Mouse (Mus musculus): ENCODE data around the gene Gm10799.
"Not testable (repeated sequence)": the region's sequence is repeated elsewhere in the genome, so short reads cannot be mapped to it uniquely, and the experiment has no call there.

The Gm10799 gene

DNA sequence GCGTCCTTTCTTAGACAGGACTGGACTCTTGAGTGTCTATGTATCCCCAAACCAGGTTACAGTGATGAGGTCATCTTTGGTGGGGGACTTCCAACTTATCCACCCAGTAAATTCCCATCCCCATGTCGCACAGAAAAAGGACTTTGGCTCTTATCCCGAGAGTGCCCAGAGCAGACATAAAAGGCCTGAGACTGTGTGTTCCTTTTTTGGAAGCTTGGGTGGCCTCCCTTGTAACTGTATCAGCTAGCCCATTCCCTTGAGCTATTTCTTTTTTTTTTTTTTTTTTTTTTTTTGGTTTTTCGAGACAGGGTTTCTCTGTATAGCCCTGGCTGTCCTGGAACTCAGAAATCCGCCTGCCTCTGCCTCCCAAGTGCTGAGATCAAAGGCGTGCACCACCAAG, 2.8 kb downstream of the Gm10799 start, which contains the start of gene Gm10912:
TSS of gene Gm10912 (plus strand) at position 301 of the 400 bp plus-strand sequence.
- not testable (repeated sequence) for DNase-seq (ENCODE audit: low spot score in 2 of 2)

DNA sequence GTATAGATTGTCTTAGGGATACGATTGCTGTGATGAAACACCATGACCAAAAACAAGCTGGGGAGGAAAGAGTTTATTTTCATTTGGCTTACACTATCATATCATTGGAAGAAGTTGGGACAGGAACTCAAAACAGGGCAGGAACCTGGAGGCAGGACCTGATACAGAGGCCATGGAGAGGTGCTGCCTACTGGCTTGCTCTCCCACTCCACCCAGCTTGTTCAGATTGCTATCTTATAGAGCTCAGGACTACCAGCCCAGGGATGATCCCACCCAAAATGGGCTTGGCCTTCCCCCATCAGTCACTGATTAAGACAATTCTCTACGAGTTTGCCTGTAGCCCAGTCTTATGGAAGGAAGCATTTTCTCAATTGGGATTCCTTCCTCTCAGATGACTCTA, 4.2 kb downstream of the Gm10799 start:
- no peak for DNase-seq (ENCODE audit: low spot score in 2 of 2)

GRCm38 (mm10) chr2:104062665-104063064, 5.7 kb downstream of the Gm10799 start:
- DNase-seq (ENCODE audit: low spot score in 2 of 2) = no peak

GRCm38 (mm10) chr2:104060996-104061395, 7.4 kb downstream of the Gm10799 start:
- no peak for DNase-seq (ENCODE audit: low spot score in 2 of 2)

- no peak for DNase-seq (ENCODE audit: low spot score in 2 of 2)
Observed at GRCm38 (mm10) chr2:104059786-104060185, 8.6 kb downstream of the Gm10799 start.

GRCm38 (mm10) chr2:104058954-104059353, 9.4 kb downstream of the Gm10799 start:
- DNase-seq (ENCODE audit: low spot score in 2 of 2) = no peak

DNA sequence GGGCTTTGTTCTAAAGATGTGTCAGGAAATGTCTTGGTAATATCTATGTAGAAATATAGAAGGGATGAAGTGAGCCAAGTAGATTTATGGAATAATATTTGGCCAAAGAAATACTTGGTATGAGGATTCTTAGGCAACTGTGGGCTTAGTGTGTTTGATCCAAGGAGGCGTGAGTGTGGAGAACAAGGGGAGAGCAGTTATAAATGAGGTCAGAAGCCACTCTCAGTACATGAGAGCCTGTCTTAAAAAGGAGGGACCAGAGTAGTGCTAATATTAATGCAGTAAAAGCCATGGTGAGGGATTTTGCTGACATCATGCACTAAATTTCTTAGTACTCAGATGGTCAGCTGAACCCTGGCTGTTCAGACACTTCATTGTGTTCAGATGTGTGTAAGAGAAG, 10.0 kb downstream of the Gm10799 start:
- no peak for DNase-seq (ENCODE audit: low spot score in 2 of 2)

DNA sequence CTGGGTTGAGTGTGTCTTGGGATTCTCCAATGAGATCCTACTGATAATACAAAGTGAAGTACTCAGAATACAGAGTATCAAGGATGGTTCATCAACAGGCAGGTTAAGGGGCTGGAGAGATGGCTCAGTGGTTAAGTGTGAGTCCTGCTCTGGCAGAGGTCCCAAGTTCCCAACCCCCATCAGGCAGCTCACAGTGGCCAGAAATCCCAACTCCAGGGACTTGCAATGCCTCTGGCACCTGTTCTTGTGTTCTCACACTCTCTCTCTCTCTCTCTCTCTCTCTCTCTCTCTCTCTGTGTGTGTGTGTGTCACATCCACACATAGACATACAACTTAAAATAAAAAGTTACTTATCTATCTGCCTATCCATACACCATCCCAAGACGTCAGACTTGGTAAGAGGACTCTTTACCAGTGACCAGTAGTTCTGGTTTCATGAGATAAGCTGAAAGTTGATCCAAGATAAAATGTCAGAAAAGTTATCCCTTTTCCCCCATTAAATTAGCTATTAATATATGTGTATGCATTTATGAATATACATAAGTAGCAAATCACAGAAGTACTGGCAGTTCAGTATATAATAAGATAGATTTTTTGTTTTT, 23.8 kb downstream of the Gm10799 start:
- DNase-seq (ENCODE audit: low spot score in 2 of 2) = no peak

DNA sequence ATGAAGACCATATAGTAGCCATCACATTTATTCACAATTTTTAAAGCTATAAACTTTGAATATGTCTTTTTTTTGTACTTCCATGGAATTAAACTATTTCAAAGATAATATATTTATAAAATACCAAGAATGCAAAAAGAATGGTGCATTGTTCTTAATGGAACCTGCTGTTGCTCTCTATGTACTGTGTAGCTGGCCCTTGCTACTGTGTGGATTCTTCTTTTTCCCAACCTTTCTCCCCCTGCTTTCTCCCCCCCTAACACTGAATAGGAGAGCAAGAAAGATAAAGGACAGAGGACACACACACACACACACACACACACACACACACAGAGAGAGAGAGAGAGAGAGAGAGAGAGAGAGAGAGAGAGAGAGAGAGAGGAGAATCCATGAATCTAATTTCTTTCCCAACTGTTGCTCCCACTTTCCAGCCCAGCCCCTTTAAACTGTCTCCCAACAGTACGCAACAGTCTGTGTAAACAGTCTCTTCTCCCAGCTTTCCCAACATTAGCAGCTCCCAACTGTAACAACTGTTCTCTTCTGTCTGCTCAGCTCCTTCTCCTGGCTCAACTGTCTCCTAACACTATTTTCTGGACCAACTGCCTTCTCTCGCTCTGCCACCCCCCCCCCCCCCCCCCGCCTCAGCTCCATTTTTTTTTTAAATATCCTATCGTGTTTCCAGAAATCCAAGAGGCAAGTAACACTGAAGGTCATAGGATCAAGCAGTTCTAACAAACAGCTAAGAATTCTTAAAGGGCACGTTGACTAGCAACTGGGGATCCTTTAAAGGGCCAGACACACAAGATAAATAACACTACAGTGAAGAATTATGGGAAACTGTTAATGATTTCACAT, 24.5 kb downstream of the Gm10799 start:
- no peak for DNase-seq (ENCODE audit: low spot score in 2 of 2)

DNA sequence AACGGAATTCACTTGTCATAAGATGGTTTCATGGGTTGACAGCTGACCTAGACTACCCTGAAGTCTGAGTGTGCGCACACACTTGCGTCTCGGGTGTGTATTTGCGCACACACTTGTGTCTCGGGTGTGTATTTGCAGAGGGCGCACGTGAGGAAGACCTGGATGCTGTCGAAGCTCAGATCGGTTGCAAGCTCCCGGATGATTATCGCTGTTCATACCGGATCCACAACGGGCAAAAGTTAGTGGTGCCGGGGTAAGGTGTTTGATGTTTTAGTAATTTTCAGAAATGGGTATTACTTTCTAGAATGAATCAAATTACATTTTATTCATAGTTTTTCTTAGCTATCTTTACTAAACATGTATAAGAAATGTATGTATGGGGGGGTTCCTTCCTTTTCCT, 25.6 kb downstream of the Gm10799 start:
- no peak for DNase-seq (ENCODE audit: low spot score in 2 of 2)

GRCm38 (mm10) chr2:104041632-104042031, 26.7 kb downstream of the Gm10799 start:
- DNase-seq (ENCODE audit: low spot score in 2 of 2) = no peak

GRCm38 (mm10) chr2:104038236-104038635, 30.1 kb downstream of the Gm10799 start:
- no peak for DNase-seq (ENCODE audit: low spot score in 2 of 2)

DNA sequence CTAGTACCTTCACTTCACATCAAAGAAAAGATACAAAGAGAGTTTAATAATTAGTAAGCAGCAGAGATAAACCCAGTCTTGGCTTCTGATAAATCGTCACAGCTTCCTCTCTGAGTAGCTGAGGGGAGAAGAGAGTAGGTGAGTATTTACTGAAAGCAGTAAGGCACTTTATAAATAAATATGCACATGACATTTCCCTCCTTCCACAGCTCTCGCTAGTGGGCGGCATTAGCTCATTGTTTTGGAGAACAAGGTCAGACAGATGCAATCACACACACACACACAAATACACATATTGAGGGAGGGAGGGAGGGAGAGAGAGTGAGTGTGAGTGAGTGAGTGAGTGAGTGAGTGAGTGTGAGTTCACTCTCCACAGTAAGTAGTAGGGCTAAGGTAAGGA, 32.0 kb downstream of the Gm10799 start:
- no peak for DNase-seq (ENCODE audit: low spot score in 2 of 2)

- DNase-seq (ENCODE audit: low spot score in 2 of 2) = no peak
Observed at GRCm38 (mm10) chr2:104035595-104035994, 32.8 kb downstream of the Gm10799 start.

DNA sequence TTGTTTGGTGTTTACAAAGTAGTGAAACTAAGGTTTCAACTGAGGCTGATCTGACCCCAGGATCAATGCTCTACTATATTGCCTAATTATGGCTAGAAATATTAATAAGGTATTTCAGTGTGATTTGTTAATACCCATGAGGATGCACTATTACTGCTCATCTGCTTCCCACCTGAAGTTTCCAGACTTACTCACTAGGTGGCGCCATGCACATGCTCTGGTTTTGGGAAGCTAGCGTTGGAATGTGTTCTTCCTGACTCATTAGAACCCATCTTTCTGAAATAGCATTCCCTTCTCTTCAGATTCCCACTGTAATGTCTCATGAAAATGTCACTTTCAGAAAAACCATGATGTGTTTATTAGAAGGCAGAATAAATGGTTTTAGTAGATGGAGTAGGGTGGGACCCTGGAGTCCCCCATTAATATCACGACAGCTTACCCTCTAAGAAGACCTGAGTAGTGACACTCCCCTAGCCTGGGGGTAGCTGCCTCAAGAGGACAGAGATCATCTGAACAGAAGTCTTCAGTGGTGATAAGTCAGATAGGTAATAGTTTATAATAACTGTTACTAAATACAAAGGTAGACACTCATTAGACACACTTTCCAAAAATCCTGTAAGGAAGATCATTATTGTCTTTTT, 33.4 kb downstream of the Gm10799 start:
- peak in 1 of 2 experiments; percentile 10 for DNase-seq (ENCODE audit: low spot score in 2 of 2)

DNA sequence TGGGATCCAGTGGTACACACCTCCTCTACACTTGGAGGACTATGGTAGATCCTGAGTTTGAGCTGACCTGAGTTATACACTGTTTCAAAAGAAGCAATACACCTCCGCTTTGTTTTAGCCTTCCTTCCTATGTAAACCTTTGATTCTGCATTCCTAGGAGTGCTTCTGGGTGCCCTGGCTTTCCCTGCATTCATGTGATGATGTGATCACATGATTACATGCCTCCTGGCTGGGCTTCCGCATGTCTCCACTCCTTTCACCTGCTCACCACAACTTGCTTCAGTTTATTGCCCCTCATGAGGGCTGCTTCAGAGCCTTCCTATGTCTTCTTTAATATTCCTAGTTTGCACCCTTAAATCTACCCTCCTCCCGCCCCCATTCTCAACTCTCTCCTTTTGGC, 36.3 kb downstream of the Gm10799 start:
- no peak for DNase-seq (ENCODE audit: low spot score in 2 of 2)

- DNase-seq (ENCODE audit: low spot score in 2 of 2) = no peak
Observed at GRCm38 (mm10) chr2:104030381-104030780, 38.0 kb downstream of the Gm10799 start.

- no peak for DNase-seq (ENCODE audit: low spot score in 2 of 2)
Observed at GRCm38 (mm10) chr2:104029074-104029473, 39.3 kb downstream of the Gm10799 start.

DNA sequence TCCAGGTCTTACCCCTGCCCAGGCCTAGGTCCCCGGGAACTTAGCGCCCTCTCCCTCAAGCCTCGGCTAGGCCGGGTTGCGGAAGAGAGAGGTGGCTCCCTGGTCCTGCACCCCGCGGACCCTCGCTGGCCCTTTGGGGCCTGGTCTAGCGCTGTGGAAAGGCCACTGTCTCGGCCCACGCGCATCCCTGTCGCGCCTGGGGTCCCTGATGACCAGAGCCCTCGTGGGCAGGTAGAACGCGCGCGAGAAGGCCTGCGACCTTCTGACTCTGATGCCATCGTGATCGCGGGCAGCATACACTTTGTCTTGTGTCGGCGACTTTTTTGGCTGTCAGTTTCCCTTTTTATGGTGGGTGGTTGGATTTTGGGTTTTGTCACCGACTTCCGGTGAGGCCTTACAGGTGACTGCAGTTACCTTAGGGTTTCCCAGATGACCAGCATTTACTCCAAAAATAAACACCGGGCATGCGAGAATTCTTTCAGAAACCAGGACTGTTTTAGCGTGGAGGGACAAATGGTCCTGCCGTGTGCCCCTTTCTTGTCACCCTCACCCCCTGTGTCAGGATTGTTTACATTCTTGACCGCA, 40.1 kb downstream of the Gm10799 start, which contains the start of gene 4931422A03Rik:
TSS of gene 4931422A03Rik (minus strand) at position 223 of the 585 bp plus-strand sequence.
- DNase-seq (ENCODE audit: low spot score in 2 of 2) = peak in 1 of 2 experiments; percentile 11

DNA sequence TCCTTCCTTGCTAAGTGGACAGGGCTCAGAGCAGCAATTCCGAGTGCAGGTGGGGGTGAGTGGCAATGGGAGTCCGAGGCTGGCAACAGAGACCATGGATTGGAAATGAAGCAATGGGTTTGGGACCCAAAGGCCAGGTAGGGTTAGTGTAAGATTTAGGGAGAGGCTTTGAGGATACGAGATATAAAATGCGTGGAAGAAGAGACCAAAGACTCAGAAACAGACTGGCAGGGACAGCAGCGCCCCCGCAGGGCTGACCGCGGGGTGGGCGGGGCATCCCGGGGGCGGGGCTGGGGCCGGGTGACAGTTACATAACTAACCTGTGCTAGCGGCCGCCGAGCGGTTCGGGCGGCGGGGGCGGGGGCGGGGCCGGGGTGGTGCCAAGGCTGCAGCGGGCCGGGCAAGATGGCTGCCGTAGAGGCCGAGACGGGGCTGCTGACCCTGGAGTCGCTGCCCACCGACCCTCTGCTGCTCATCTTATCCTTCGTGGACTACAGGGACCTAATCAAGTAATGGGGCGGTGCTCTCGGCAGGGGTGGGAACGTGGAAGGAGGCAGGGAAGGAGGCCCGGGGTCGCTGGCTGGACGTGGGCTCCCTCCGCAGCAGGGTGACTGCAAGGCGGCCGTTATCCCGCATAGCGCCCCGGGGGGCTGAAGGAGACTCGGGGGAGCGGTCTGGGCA, 40.8 kb downstream of the Gm10799 start, which contains the start of gene Fbxo3:
TSS of gene Fbxo3 (plus strand) at position 264 of the 681 bp plus-strand sequence.
- DNase-seq (ENCODE audit: low spot score in 2 of 2) = peak; percentile 77 to 79

DNA sequence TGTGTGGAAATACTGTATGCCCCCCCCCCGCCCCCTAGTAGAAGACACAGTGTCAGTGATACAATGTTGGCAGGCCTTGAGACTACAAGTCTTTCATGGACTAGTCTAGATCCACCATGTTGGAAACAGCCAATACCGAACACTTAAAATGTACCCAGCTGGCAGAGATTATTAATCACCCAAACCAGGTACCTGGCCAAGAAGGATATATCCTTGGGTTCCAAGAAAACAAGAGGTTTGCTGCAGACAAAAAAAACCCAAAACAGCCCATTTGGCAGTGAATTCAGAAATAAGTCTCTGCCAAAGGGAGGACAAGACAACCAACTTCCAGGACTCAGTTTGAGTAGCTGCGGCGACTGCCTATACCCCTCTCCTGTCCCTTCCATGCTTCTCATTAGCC, 43.7 kb downstream of the Gm10799 start:
- no peak for DNase-seq (ENCODE audit: low spot score in 2 of 2)

Data from urinary bladder, adult 18-20 months (tissue).